Mouse (Mus musculus): ENCODE results near the gene Agap2.
"Not testable (repeated sequence)": the region's sequence is repeated elsewhere in the genome, so short reads cannot be mapped to it uniquely, and the experiment has no call there.

Gene Agap2

GRCm38 (mm10) chr10:127059968-127060916, 14.8 kb upstream of the Agap2 start, which contains the start of gene March9:
Gene March9 (minus strand): TSS chr10:127060184.
- peak; percentile 79 for DNase-seq

GRCm38 (mm10) chr10:127061085-127061484, 14.0 kb upstream of the Agap2 start:
- DNase-seq: no peak

GRCm38 (mm10) chr10:127061513-127061912, 13.6 kb upstream of the Agap2 start:
- no peak for DNase-seq

GRCm38 (mm10) chr10:127062101-127062500, 13.0 kb upstream of the Agap2 start:
- DNase-seq: not testable (repeated sequence)

GRCm38 (mm10) chr10:127062503-127062902, 12.6 kb upstream of the Agap2 start:
- no peak for DNase-seq

GRCm38 (mm10) chr10:127063239-127063872, 11.7 kb upstream of the Agap2 start, which contains the start of gene Cdk4:
Gene Cdk4 (plus strand): TSS chr10:127063534.
- peak; percentile 99 for DNase-seq

GRCm38 (mm10) chr10:127063913-127064870, 10.9 kb upstream of the Agap2 start:
- DNase-seq: no peak

GRCm38 (mm10) chr10:127065981-127066380, 9.1 kb upstream of the Agap2 start:
- no peak for DNase-seq

- no peak for DNase-seq
These were observed 8.5 kb upstream of the Agap2 start for GRCm38 (mm10) chr10:127066519-127067018.

GRCm38 (mm10) chr10:127068360-127069038, 6.6 kb upstream of the Agap2 start:
- no peak for DNase-seq

- DNase-seq: peak; percentile 62
These were observed 5.5 kb upstream of the Agap2 start for GRCm38 (mm10) chr10:127069281-127070189.

- peak; percentile 77 for DNase-seq
These were observed 4.6 kb upstream of the Agap2 start, which contains the start of gene Tspan31 for GRCm38 (mm10) chr10:127070190-127071121. Gene Tspan31 (minus strand): TSS chr10:127070264.

- no peak for DNase-seq
These were observed 3.9 kb upstream of the Agap2 start for GRCm38 (mm10) chr10:127071203-127071602.

GRCm38 (mm10) chr10:127072270-127072669, 2.8 kb upstream of the Agap2 start:
- not testable (repeated sequence) for DNase-seq

- not testable (repeated sequence) for DNase-seq
These were observed 2.1 kb upstream of the Agap2 start for GRCm38 (mm10) chr10:127072969-127073368.

- DNase-seq: no peak
These were observed 1.1 kb upstream of the Agap2 start for GRCm38 (mm10) chr10:127073981-127074380.

GRCm38 (mm10) chr10:127075651-127076050, 567 bp downstream of the Agap2 start:
- no peak for DNase-seq

- DNase-seq: no peak
These were observed 998 bp downstream of the Agap2 start for GRCm38 (mm10) chr10:127076082-127076481.

GRCm38 (mm10) chr10:127077515-127077914, 2.4 kb downstream of the Agap2 start:
- DNase-seq: peak; percentile 48

All from right cerebral cortex, postnatal 4 days (tissue).